Mouse (Mus musculus) forebrain, postnatal 0 days (tissue): ENCODE measurements at regions not wholly inside any gene's neighbourhood (a gene's known extent, or its start where the extent isn't known, plus 50 kb on each side); places are given as distances from the start of the nearest gene placed in this dataset.

Experiments used
- ATAC-seq: fragments of 200-750 bp; cut with Nextera tagmentation; 2 replicates; pipeline ENCODE4 v1.8.0; 2017; ENCODE audit warnings: mild to moderate bottlenecking, moderate library complexity
- DNase-seq: peaks from one replicate; pipeline ENCODE4 v3.0.0-alpha.2; 2015
- H3K27ac ChIP-seq: fragments of 300-500 bp; sonication (generic); 2 replicates; pipeline ENCODE4 v1.5.1; 2014; ENCODE audit warnings: low read depth, mild to moderate bottlenecking, antibody characterized with exemption, low read length, moderate library complexity, mixed read lengths
- H3K27me3 ChIP-seq: fragments of 300-500 bp; sonication (generic); 2 replicates; pipeline ENCODE4 v1.6.1; 2014; ENCODE audit warnings: mild to moderate bottlenecking, low read length, mixed read lengths; ENCODE audit not compliant: insufficient read depth
- H3K36me3 ChIP-seq: fragments of 300-500 bp; sonication (generic); 2 replicates; pipeline ENCODE4 v1.6.1; 2014; ENCODE audit warnings: mild to moderate bottlenecking, moderate library complexity; ENCODE audit not compliant: insufficient read depth
- H3K4me1 ChIP-seq: fragments of 300-500 bp; sonication (generic); 2 replicates; pipeline ENCODE4 v1.6.1; 2014; ENCODE audit warnings: antibody characterized with exemption; ENCODE audit not compliant: insufficient read depth
- H3K4me2 ChIP-seq: fragments of 300-500 bp; sonication (generic); 2 replicates; pipeline ENCODE4 v1.6.1; 2014; ENCODE audit warnings: low read depth, mild to moderate bottlenecking, moderate library complexity
- H3K4me3 ChIP-seq: fragments of 300-500 bp; sonication (generic); 2 replicates; pipeline ENCODE4 v1.5.1; 2014; ENCODE audit warnings: low read depth, low read length, mixed read lengths
- H3K9ac ChIP-seq: fragments of 300-500 bp; sonication (generic); 2 replicates; pipeline ENCODE4 v1.6.1; 2014; ENCODE audit warnings: mild to moderate bottlenecking
- H3K9me3 ChIP-seq: fragments of 300-500 bp; sonication (generic); 2 replicates; pipeline ENCODE4 v1.6.1; 2016; ENCODE audit warnings: low read length
- CTCF ChIP-seq: sonication (generic); IDR thresholded peaks from 2 replicates; pipeline ENCODE4 v1.5.1; 2016; ENCODE audit warnings: antibody characterized with exemption, control low read depth, low read depth
- WGBS: fragments of 180-500 bp; shearing (Covaris S2); extraction: QIAGEN DNeasy Blood & Tissue Kit; methylation state at CpG from one replicate; pipeline ENCODE4 v1.1.7; 2014; 5-methylcytosine and 5-hydroxymethylcytosine counted together

DNA sequence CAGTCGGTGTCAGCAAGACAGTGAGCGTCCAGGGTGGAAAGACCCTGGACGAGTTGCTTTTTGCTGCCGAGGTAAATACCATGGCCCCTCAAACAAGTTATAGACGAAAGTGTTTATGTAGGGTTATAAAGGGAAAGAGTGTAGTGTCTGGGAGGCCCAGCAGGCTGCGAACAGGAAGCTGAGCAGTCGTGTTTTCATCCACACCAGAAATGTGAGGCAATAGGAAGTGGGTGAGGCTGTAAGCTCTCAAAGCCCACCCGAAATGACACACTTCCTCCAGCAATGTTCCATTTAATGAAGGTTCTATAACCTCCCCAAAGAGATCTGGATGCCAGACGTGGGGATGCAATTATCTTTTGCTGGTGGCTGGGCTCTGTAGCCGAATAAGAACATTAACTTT is 451.5 kb downstream of the Etnk1 start:
- Histone ChIP-seq H3K4me3 (no peak overlapping the region), H3K4me2 (no peak overlapping the region), H3K27ac (no peak overlapping the region), H3K4me1 (no peaks in the 10 kb centered on the region), H3K27me3 (no peaks in the 10 kb centered on the region), H3K9ac (no peak overlapping the region), H3K36me3 (no peaks in the 10 kb centered on the region), H3K9me3 (no peaks in the 10 kb centered on the region)
- no peak for TF ChIP-seq CTCF
- ATAC-seq = no peak
- WGBS = 64% methylated on average over 10 of the region's 10 CpGs
- no peak for DNase-seq

DNA sequence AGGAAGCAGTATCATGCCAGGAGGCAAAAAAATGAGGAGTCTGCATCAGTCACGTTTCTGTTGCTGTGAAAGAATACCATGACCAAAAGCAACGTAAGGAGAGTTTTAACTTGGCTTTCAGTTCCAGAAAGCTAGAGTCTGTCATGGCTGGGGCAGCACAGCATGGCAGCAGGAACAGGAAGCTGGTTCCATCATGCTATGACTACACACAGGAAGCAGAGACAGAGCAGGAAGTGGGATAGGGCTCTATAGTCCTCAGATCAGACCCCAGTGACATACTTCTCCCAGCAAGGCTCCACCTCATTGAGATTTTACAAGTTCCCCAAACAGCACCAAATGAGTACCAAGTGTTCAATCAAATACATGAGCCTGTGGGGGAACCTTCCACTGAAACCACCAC is 453.6 kb downstream of the Etnk1 start:
- no peak for DNase-seq
- no peak for ATAC-seq
- Histone ChIP-seq H3K27me3 (no peaks in the 10 kb centered on the region), H3K27ac (no peak overlapping the region), H3K9ac (no peak overlapping the region), H3K9me3 (no peaks in the 10 kb centered on the region), H3K4me3 (no peak overlapping the region), H3K4me1 (no peaks in the 10 kb centered on the region), H3K4me2 (no peak overlapping the region), H3K36me3 (no peaks in the 10 kb centered on the region)
- WGBS = 89% methylated on average over 2 of the region's 2 CpGs
- TF ChIP-seq CTCF = no peak

DNA sequence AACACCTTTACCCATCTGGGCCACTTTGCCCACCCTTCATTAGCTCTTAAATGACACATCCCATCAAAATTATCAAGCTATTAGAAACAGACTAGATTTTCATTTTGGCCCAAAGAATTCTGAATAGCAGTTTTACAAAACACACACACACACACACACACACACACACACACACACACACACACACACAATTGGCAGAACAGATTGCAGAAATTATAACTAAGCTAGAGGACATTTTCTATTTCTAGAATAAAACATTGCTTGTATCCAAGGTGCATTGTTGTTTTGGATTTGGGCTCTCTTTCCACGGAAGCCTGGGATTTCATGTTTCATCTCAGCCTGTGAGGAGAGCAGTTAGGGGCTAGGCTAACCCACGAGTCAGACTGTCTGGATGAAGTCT is 455.1 kb downstream of the Etnk1 start:
- H3K27me3 ChIP-seq = no peaks in the 10 kb centered on the region
- no peak for TF ChIP-seq CTCF
- H3K27ac ChIP-seq = no peak overlapping the region
- no peak overlapping the region for H3K9ac ChIP-seq
- ATAC-seq = no peak
- no peaks in the 10 kb centered on the region for H3K4me1 ChIP-seq
- no peak overlapping the region for H3K4me2 ChIP-seq
- WGBS = 73% methylated on average over 2 of the region's 2 CpGs
- no peak overlapping the region for H3K4me3 ChIP-seq
- no peak for DNase-seq
- no peaks in the 10 kb centered on the region for H3K36me3 ChIP-seq
- no peaks in the 10 kb centered on the region for H3K9me3 ChIP-seq

DNA sequence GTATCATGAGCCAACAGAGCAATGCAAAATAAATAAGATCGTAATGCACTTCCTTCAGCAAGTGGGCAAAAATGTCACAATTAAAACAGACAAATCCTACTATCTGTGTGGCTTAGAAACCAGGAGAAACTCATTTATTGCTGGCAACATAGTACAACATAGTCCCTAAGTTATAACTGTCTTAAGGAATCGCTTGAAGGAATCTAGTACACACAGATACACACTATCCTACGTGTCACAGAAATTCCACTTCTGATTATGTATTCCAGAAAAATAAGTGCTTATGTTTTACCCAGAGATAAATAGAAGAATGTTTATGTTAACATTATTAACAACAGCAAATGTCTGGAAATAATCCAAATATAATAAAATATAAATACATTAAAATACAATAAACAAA is 457.9 kb downstream of the Etnk1 start:
- Histone ChIP-seq H3K9ac (no peak overlapping the region), H3K27ac (no peak overlapping the region), H3K4me1 (no peaks in the 10 kb centered on the region), H3K4me2 (no peak overlapping the region), H3K4me3 (no peak overlapping the region), H3K36me3 (no peaks in the 10 kb centered on the region), H3K9me3 (no peaks in the 10 kb centered on the region), H3K27me3 (no peaks in the 10 kb centered on the region)
- no peak for ATAC-seq
- 82% methylated on average over 3 of the region's 3 CpGs for WGBS
- DNase-seq = no peak
- TF ChIP-seq CTCF = no peak

DNA sequence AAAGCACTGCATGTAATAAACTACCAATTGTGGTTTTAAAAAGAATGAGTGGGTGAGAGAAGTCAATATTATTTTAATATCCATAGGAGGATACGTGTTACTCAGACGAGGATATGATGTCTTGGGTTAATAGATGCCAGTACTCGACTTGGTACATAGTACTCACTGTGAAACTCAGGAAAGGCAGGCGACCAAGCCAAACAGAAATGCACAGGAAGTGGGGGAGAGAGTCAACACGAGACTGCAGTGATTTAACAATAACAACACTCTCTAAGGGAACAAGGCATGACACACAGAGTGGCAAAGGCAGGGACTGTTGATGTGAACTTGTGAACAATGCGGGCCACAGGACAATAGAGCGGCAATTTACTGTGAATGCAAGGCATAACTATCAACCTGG is 464.6 kb downstream of the Etnk1 start:
- H3K27ac ChIP-seq = no peak overlapping the region
- H3K36me3 ChIP-seq = no peaks in the 10 kb centered on the region
- H3K9ac ChIP-seq = no peak overlapping the region
- WGBS = 74% methylated on average over 7 of the region's 7 CpGs
- no peaks in the 10 kb centered on the region for H3K9me3 ChIP-seq
- DNase-seq (no peak), ATAC-seq (no peak)
- no peak overlapping the region for H3K4me3 ChIP-seq
- no peaks in the 10 kb centered on the region for H3K27me3 ChIP-seq
- no peak for TF ChIP-seq CTCF
- no peak overlapping the region for H3K4me2 ChIP-seq
- no peaks in the 10 kb centered on the region for H3K4me1 ChIP-seq

DNA sequence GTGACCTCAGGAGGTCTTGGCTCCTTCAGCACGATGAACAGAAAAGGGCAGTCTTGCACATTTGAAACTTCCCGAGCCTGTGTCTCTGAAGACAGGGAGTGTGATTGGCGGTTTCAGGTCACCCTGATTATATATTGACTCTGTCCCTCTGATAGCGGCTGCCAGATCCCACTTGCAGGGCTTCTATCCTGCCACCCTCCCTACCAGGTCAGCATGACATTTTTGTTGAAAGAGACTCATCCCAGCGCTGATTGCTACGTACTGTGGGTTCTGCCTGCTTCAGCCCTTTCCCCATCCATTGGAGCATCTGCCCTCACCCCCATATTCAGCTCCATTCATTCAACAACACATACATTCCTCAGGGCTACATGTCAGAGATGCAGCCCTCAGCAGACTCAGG is 466.7 kb downstream of the Etnk1 start:
- H3K4me1 ChIP-seq = no peaks in the 10 kb centered on the region
- H3K36me3 ChIP-seq = no peaks in the 10 kb centered on the region
- H3K4me3 ChIP-seq = no peak overlapping the region
- TF ChIP-seq CTCF = no peak
- no peak overlapping the region for H3K9ac ChIP-seq
- H3K27me3 ChIP-seq = no peaks in the 10 kb centered on the region
- 75% methylated on average over 6 of the region's 6 CpGs for WGBS
- no peak overlapping the region for H3K4me2 ChIP-seq
- no peak overlapping the region for H3K27ac ChIP-seq
- ATAC-seq = no peak
- H3K9me3 ChIP-seq = no peaks in the 10 kb centered on the region
- DNase-seq = no peak

DNA sequence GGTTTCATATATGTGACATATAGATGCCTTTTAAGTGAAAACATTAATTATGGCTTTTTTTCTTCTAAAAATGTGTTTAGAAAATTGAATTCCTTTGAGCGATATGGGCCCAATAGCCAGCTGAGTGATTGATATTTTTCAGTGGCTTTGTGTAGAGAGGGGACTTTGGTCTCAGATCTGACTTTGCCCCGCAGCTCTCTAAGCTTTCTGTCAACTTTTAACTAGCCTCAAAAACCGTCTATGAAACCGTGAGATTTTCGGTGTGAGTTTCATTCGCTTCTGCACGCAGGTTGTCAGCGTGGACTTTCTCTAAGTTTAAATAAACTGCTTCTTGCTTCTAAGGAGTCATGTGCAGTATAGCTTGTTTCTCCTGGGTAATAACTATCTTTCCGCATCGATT is 467.3 kb downstream of the Etnk1 start:
- Histone ChIP-seq H3K4me1 (no peaks in the 10 kb centered on the region), H3K27ac (no peak overlapping the region), H3K4me2 (no peak overlapping the region), H3K27me3 (no peaks in the 10 kb centered on the region), H3K4me3 (no peak overlapping the region), H3K9ac (no peak overlapping the region), H3K36me3 (no peaks in the 10 kb centered on the region), H3K9me3 (no peaks in the 10 kb centered on the region)
- DNase-seq = no peak
- TF ChIP-seq CTCF = no peak
- 86% methylated on average over 10 of the region's 10 CpGs for WGBS
- ATAC-seq = no peak

DNA sequence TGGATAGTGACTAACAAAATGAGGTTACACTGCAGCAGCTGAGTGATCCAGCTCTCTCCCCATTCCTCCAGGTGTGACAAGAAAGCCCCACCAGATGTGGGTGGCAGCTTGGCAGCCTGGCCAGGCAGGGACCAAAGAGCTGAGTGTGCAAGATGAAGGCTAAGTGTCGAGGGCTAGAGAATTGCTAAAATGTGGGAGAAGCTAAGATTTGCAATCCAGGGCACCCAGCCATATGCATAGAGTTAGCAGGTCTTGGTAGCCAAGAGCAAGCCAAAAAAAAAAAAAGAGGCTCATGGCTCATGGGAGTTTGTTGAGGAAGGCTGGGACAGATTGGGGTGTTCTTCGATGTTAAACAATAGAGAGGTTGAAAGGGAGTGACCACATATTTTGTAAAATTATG is 468.0 kb downstream of the Etnk1 start:
- Histone ChIP-seq H3K4me1 (no peaks in the 10 kb centered on the region), H3K9ac (no peak overlapping the region), H3K36me3 (no peaks in the 10 kb centered on the region), H3K27ac (no peak overlapping the region), H3K4me2 (no peak overlapping the region), H3K4me3 (no peak overlapping the region), H3K27me3 (no peaks in the 10 kb centered on the region), H3K9me3 (no peaks in the 10 kb centered on the region)
- no peak for DNase-seq
- no peak for TF ChIP-seq CTCF
- ATAC-seq = no peak
- WGBS = 65% methylated on average over 2 of the region's 2 CpGs
